Comparison of ENCODE assay signal across 20 mouse cellular contexts in genomic region chr7:100181614-100182013, GRCm38 (mm10). TPM values are rescaled to one million over a fixed set of nuclear protein-coding genes. Genes with fewer than 3 reads are reported as not detected.
"Had no signal": no experiment of that assay in that cellular context is flagged by ENCODE, and none has a peak within 500 bp of the region (broad histone marks: within the 10 kb centered on the region; RNA-seq: fewer than 3 reads in every experiment).

No protein-coding gene starts in this region.

- DNase-seq: kidney, adult 8-10 months; kidney, postnatal 25 days; layer of hippocampus, adult 9-11 months; liver; lung, adult 2 months; lung, postnatal 14 days; right cerebral cortex, adult 18-20 months; right cerebral cortex, postnatal 14 days; right cerebral cortex, postnatal 4 days; spleen, adult 18-20 months; thymus, postnatal 36 days had no signal

- H3K4me3 ChIP-seq: layer of hippocampus, adult 2 months; limb, embryonic 10.5 days; limb, embryonic 13.5 days; liver, embryonic 12.5 days; liver, embryonic 15.5 days; midbrain, embryonic 13.5 days; stomach, embryonic 15.5 days had no signal

- H3K9me3 ChIP-seq: limb, embryonic 10.5 days; limb, embryonic 13.5 days; liver, embryonic 12.5 days; liver, embryonic 15.5 days; midbrain, embryonic 13.5 days; stomach, embryonic 15.5 days had no signal

- H3K4me2 ChIP-seq: limb, embryonic 13.5 days; liver, embryonic 12.5 days; liver, embryonic 15.5 days; midbrain, embryonic 13.5 days; stomach, embryonic 15.5 days had no signal

- H3K36me3 ChIP-seq: limb, embryonic 10.5 days; limb, embryonic 13.5 days; liver, embryonic 12.5 days; liver, embryonic 15.5 days; midbrain, embryonic 13.5 days; stomach, embryonic 15.5 days had no signal

- H3K9ac ChIP-seq: limb, embryonic 13.5 days; liver, embryonic 12.5 days; liver, embryonic 15.5 days; midbrain, embryonic 13.5 days; stomach, embryonic 15.5 days had no signal

- ATAC-seq: liver, embryonic 12.5 days; midbrain, embryonic 13.5 days; midbrain, embryonic 16.5 days had no signal

- H3K27ac ChIP-seq: layer of hippocampus, adult 2 months; limb, embryonic 10.5 days; limb, embryonic 13.5 days; liver, embryonic 12.5 days; liver, embryonic 15.5 days; midbrain, embryonic 13.5 days; stomach, embryonic 15.5 days had no signal

RNA-seq across cellular contexts. Expression of gene Kcne3, which starts 5.3 kb away (rescaled TPM):
- total RNA-seq: left cerebral cortex, postnatal 25 days had no signal
